Mouse (Mus musculus): ENCODE measurements around the gene Lrrc2. TPM values are rescaled to one million over a fixed set of nuclear protein-coding genes. Genes with fewer than 3 reads are reported as not detected.

Lrrc2 gene
- polyA plus RNA-seq, 1 experiment from 2014 or later = 0.51 TPM

DNA sequence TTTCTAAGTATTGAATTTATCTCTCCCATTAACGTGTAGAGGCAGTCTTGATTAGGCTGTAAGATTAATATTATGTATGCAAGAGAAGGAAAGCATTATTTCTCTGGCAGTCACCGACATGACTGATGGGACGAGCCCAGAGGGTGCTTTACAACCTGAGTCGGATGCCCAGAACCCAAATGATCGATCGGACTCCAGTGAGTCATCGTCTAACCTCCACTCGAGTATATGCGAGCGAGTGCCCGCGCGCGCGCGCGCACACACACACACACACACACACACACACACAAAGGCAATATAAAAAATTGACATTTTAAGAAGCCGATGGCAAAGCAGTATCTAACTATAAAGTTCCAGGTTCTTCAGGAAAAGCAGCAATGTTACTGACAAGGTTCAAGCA, 6.0 kb upstream of the Lrrc2 start:
- no peak for ATAC-seq (ENCODE audit: low FRiP score, low TSS enrichment)
- H3K9me3 ChIP-seq (ENCODE audit: control insufficient read depth, low read length) = no peaks in the 10 kb centered on the region
- no peak overlapping the region for H3K27ac ChIP-seq (replicated peaks; ENCODE audit: low read depth, low read length)
- no peak overlapping the region; the same call in 1 of the 2 replicates for H3K4me2 ChIP-seq (ENCODE audit: low read length)
- peaks cover 25% of the 10 kb centered on the region for H3K27me3 ChIP-seq (ENCODE audit: control insufficient read depth, insufficient read depth, low read length)
- DNase-seq = no peak
- no peak overlapping the region for H3K9ac ChIP-seq (replicated peaks; ENCODE audit: low read length)
- H3K4me1 ChIP-seq (ENCODE audit: control insufficient read depth, insufficient read depth, low read length) = peaks cover 9% of the 10 kb centered on the region; the same call in 1 of the 2 replicates
- H3K36me3 ChIP-seq (ENCODE audit: control insufficient read depth, insufficient read depth, low read length) = no peaks in the 10 kb centered on the region
- WGBS = 30% methylated on average over 18 of the region's 18 CpGs
- no peak overlapping the region for H3K4me3 ChIP-seq (replicated peaks; ENCODE audit: low read depth, low read length)

DNA sequence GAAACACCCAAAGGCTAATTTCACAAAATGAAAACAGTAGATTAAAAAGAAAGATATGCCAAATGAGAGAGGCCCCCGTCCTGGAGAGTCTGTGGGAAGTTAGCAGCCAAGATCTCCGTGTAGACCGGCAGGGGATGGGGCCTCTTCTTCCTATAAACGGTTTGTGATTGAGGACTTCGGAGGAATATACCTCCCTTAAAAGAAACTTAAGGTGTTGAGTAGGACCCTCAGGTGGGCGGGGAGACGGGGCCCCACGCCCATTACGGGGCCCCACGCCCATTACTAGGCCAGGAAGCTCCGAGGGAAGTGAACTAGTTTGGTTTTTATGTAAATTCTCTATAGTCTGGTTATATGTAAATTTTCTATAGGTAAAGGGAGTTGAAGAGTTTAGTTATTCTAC, 5.4 kb upstream of the Lrrc2 start, which contains the start of gene Tdgf1:
Gene Tdgf1, minus strand, starts transcription at position 233 of the 400 bp plus-strand sequence.
- Histone ChIP-seq H3K9me3 (ENCODE audit: control insufficient read depth, low read length) (no peaks in the 10 kb centered on the region), H3K27me3 (ENCODE audit: control insufficient read depth, insufficient read depth, low read length) (peaks cover 25% of the 10 kb centered on the region), H3K27ac (replicated peaks; ENCODE audit: low read depth, low read length) (no peak within 1 kb of the TSS), H3K36me3 (ENCODE audit: control insufficient read depth, insufficient read depth, low read length) (no peaks in the 10 kb centered on the region), H3K4me1 (ENCODE audit: control insufficient read depth, insufficient read depth, low read length) (peaks cover 9% of the 10 kb centered on the region; the same call in 1 of the 2 replicates), H3K4me3 (replicated peaks; ENCODE audit: low read depth, low read length) (no peak within 1 kb of the TSS), H3K4me2 (ENCODE audit: low read length) (no peak within 1 kb of the TSS; the same call in 1 of the 2 replicates), H3K9ac (replicated peaks; ENCODE audit: low read length) (no peak within 1 kb of the TSS)
- DNase-seq (no peak), ATAC-seq (ENCODE audit: low FRiP score, low TSS enrichment) (no peak)
- WGBS = 20% methylated on average over 11 of the region's 11 CpGs

DNA sequence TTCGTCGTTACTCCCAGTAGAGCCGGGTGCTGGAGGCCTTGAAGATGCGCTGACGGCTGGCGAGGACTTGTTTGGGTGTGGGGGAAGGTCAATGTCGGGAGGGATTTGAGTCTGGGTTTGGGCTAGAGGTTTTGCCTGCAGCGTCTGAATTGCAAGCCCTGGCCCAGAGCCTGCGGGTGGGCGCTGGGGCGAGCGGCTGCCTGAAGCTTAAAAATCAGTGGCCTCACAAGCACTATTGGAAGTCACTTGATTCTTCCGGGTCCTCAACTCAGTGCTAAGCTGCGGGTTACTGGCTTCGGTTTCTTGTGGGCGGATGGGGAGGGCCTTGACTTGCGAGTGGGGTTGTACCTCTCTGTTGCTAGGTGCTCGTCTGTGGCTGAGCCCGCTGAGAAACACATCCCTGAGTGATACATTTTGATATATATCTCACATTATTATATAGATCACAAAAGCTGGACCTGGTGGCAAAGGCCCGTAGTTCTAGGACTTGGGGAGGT, 4.7 kb upstream of the Lrrc2 start:
- DNase-seq (peak; percentile 39), ATAC-seq (ENCODE audit: low FRiP score, low TSS enrichment) (no peak)
- H3K9me3 ChIP-seq (ENCODE audit: control insufficient read depth, low read length) = no peaks in the 10 kb centered on the region
- H3K4me3 ChIP-seq (replicated peaks; ENCODE audit: low read depth, low read length) = no peak overlapping the region
- H3K9ac ChIP-seq (replicated peaks; ENCODE audit: low read length) = no peak overlapping the region
- no peak overlapping the region for H3K27ac ChIP-seq (replicated peaks; ENCODE audit: low read depth, low read length)
- peaks cover 9% of the 10 kb centered on the region; the same call in 1 of the 2 replicates for H3K4me1 ChIP-seq (ENCODE audit: control insufficient read depth, insufficient read depth, low read length)
- H3K27me3 ChIP-seq (ENCODE audit: control insufficient read depth, insufficient read depth, low read length) = peaks cover 25% of the 10 kb centered on the region
- WGBS = 6% methylated on average over 20 of the region's 20 CpGs
- H3K36me3 ChIP-seq (ENCODE audit: control insufficient read depth, insufficient read depth, low read length) = no peaks in the 10 kb centered on the region
- H3K4me2 ChIP-seq (ENCODE audit: low read length) = no peak overlapping the region; the same call in 1 of the 2 replicates

DNA sequence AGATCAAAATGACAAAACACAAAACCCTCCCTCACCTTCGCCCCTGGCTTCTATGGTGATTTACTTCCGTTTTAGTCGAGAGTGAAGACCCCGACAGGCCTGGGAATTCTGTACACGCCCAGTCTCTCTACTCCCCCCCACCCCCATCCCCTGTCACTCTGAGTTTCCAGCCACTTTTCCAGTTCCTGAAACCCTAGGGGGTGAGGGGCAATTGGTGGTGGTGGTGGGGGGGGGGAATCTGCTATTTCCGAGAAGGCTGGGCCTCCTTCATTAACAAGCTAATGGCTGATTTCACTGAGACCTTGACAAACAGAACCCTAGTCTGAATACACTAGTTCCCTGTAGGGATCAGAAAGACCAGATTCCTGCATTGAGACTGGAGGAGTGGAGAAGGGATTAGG, 4.1 kb upstream of the Lrrc2 start:
- Histone ChIP-seq H3K4me2 (ENCODE audit: low read length) (no peak overlapping the region; the same call in 1 of the 2 replicates), H3K36me3 (ENCODE audit: control insufficient read depth, insufficient read depth, low read length) (no peaks in the 10 kb centered on the region), H3K27me3 (ENCODE audit: control insufficient read depth, insufficient read depth, low read length) (peaks cover 25% of the 10 kb centered on the region), H3K9me3 (ENCODE audit: control insufficient read depth, low read length) (no peaks in the 10 kb centered on the region), H3K4me1 (ENCODE audit: control insufficient read depth, insufficient read depth, low read length) (peaks cover 9% of the 10 kb centered on the region; the same call in 1 of the 2 replicates), H3K9ac (replicated peaks; ENCODE audit: low read length) (no peak overlapping the region), H3K27ac (replicated peaks; ENCODE audit: low read depth, low read length) (no peak overlapping the region), H3K4me3 (replicated peaks; ENCODE audit: low read depth, low read length) (no peak overlapping the region)
- no peak for ATAC-seq (ENCODE audit: low FRiP score, low TSS enrichment)
- DNase-seq = no peak
- 2% methylated on average over 6 of the region's 6 CpGs for whole genome bisulfite sequencing

DNA sequence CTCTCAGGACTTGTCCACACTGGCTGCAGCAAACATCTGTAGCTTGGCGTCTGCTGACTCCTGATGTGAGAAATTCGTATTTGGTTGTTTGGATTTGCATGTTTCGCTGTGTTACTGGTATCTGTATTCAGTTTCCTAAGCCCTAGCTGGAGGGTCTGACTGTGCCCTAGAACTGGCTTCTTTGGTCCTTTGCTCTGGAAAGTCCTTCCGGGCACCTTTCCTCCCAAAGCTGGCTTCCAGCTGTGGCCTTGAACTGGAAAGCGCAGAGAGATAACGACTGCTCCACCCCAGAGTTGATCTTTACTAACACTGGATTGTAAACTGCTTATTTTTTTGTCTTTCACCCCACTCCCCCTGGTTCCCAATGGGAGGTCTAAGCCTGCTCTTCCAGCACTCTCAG, 3.4 kb upstream of the Lrrc2 start:
- ATAC-seq (ENCODE audit: low FRiP score, low TSS enrichment) (no peak), DNase-seq (no peak)
- WGBS = 20% methylated on average over 6 of the region's 6 CpGs
- H3K27ac ChIP-seq (replicated peaks; ENCODE audit: low read depth, low read length) = no peak overlapping the region
- H3K9ac ChIP-seq (replicated peaks; ENCODE audit: low read length) = no peak overlapping the region
- no peaks in the 10 kb centered on the region for H3K9me3 ChIP-seq (ENCODE audit: control insufficient read depth, low read length)
- H3K4me3 ChIP-seq (replicated peaks; ENCODE audit: low read depth, low read length) = no peak overlapping the region
- H3K4me2 ChIP-seq (ENCODE audit: low read length) = no peak overlapping the region
- peaks cover 25% of the 10 kb centered on the region for H3K27me3 ChIP-seq (ENCODE audit: control insufficient read depth, insufficient read depth, low read length)
- no peaks in the 10 kb centered on the region for H3K36me3 ChIP-seq (ENCODE audit: control insufficient read depth, insufficient read depth, low read length)
- peaks cover 10% of the 10 kb centered on the region; the same call in 1 of the 2 replicates for H3K4me1 ChIP-seq (ENCODE audit: control insufficient read depth, insufficient read depth, low read length)

DNA sequence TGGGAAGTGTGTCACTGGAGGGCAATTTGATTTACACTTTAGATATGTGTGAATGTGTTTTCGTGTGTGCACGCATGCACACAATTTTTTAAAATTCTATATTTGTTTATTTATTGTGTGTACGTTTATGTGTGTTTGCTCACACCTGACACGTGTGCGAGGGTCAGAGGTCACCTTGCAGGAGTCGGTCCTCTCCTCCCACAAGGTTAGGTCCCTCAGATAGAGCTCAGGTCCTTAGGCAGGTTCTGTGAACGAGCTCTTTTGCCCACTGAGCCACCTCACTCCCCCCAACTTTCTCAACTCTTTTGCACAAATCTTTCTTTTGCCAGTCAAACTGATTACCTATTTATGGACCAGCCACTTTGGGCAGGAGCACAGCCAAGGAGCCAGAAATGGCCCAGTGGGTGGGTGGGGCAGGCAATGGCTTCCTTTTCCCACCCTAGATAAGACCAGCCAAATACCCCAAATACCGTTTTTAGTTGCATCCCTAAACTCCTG, 2.5 kb upstream of the Lrrc2 start:
- Histone ChIP-seq H3K36me3 (ENCODE audit: control insufficient read depth, insufficient read depth, low read length) (no peaks in the 10 kb centered on the region), H3K27me3 (ENCODE audit: control insufficient read depth, insufficient read depth, low read length) (peaks cover 24% of the 10 kb centered on the region), H3K27ac (replicated peaks; ENCODE audit: low read depth, low read length) (no peak overlapping the region), H3K4me2 (ENCODE audit: low read length) (no peak overlapping the region), H3K4me1 (ENCODE audit: control insufficient read depth, insufficient read depth, low read length) (peaks cover 16% of the 10 kb centered on the region; the same call in 1 of the 2 replicates), H3K9me3 (ENCODE audit: control insufficient read depth, low read length) (no peaks in the 10 kb centered on the region), H3K9ac (replicated peaks; ENCODE audit: low read length) (no peak overlapping the region), H3K4me3 (replicated peaks; ENCODE audit: low read depth, low read length) (no peak overlapping the region)
- ATAC-seq (ENCODE audit: low FRiP score, low TSS enrichment) (no peak), DNase-seq (no peak)
- 60% methylated on average over 8 of the region's 8 CpGs for WGBS

DNA sequence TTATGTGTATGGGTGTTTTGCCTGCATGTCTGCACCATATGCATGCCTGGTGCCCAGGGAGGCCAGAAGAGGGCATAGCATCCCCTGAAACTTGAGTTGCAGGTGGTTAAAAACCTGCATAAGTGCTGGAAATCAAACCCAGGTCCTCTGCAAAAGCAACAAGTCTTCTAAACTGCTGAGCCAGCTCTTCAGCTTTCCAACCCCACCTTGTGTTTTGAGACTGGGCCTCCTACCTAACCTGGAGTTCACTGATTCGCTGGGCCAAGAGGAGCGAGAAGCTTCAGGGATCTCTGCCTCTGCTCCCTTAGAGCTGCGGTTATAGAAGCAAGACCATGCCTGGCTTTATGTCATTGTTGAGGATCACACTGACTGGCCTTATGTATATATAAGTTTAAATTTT, 1.2 kb upstream of the Lrrc2 start:
- H3K36me3 ChIP-seq (ENCODE audit: control insufficient read depth, insufficient read depth, low read length) = no peaks in the 10 kb centered on the region
- H3K4me3 ChIP-seq (replicated peaks; ENCODE audit: low read depth, low read length) = no peak overlapping the region
- WGBS = 95% methylated on average over 3 of the region's 3 CpGs
- H3K27ac ChIP-seq (replicated peaks; ENCODE audit: low read depth, low read length) = no peak overlapping the region
- peaks cover 16% of the 10 kb centered on the region; the same call in 1 of the 2 replicates for H3K4me1 ChIP-seq (ENCODE audit: control insufficient read depth, insufficient read depth, low read length)
- DNase-seq (no peak), ATAC-seq (ENCODE audit: low FRiP score, low TSS enrichment) (no peak)
- peaks cover 12% of the 10 kb centered on the region for H3K27me3 ChIP-seq (ENCODE audit: control insufficient read depth, insufficient read depth, low read length)
- H3K9me3 ChIP-seq (ENCODE audit: control insufficient read depth, low read length) = no peaks in the 10 kb centered on the region
- H3K9ac ChIP-seq (replicated peaks; ENCODE audit: low read length) = no peak overlapping the region
- H3K4me2 ChIP-seq (ENCODE audit: low read length) = no peak overlapping the region

DNA sequence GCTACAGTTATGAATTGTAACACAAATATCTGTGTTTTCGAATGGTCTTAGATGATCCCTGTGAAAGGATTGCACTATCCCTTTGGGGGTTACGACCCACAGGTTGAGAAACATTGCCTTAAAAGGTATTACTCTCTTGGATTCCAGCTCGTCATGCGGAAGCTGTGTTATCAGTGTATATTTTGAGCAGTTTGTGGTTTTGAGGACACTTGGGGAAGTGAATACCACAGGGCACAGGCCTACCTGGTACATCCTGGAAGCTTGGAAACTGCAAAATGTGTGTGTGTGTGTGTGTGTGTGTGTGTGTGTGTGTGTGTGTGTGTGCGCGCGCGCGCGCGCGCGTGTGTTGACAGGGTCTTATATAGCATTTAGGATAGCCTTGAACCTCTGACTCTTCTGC, 521 bp downstream of the Lrrc2 start:
- ATAC-seq (ENCODE audit: low FRiP score, low TSS enrichment) (no peak), DNase-seq (no peak)
- no peaks in the 10 kb centered on the region; the same call in 1 of the 2 replicates for H3K27me3 ChIP-seq (ENCODE audit: control insufficient read depth, insufficient read depth, low read length)
- no peaks in the 10 kb centered on the region for H3K9me3 ChIP-seq (ENCODE audit: control insufficient read depth, low read length)
- no peak overlapping the region for H3K27ac ChIP-seq (replicated peaks; ENCODE audit: low read depth, low read length)
- H3K4me3 ChIP-seq (replicated peaks; ENCODE audit: low read depth, low read length) = no peak overlapping the region
- H3K4me1 ChIP-seq (ENCODE audit: control insufficient read depth, insufficient read depth, low read length) = peaks cover 16% of the 10 kb centered on the region; the same call in 1 of the 2 replicates
- no peaks in the 10 kb centered on the region for H3K36me3 ChIP-seq (ENCODE audit: control insufficient read depth, insufficient read depth, low read length)
- H3K4me2 ChIP-seq (ENCODE audit: low read length) = no peak overlapping the region
- 97% methylated on average over 13 of the region's 13 CpGs for WGBS
- no peak overlapping the region for H3K9ac ChIP-seq (replicated peaks; ENCODE audit: low read length)

DNA sequence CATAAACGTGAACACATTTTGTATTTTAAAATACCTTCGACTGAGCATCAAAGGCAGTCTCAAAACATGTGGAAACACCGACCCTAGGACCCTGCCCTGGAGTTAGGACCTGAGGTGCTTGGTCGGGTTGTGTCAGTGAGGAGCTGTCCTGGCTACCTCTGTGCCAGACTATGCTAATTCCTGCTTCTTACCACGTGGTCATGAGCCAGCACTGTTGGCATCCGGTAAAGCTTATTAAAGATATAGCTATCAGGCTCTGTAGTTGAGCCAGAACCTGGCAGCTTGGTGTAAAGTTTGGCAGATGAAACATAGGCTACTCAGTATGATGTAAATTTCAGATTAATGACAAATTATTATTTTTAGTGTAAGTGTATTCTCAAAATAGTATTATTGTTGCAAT, 1.1 kb downstream of the Lrrc2 start:
- Histone ChIP-seq H3K9me3 (ENCODE audit: control insufficient read depth, low read length) (no peaks in the 10 kb centered on the region), H3K9ac (replicated peaks; ENCODE audit: low read length) (no peak overlapping the region), H3K4me2 (ENCODE audit: low read length) (no peak overlapping the region), H3K27me3 (ENCODE audit: control insufficient read depth, insufficient read depth, low read length) (no peaks in the 10 kb centered on the region; the same call in 1 of the 2 replicates), H3K27ac (replicated peaks; ENCODE audit: low read depth, low read length) (no peak overlapping the region), H3K4me1 (ENCODE audit: control insufficient read depth, insufficient read depth, low read length) (peaks cover 11% of the 10 kb centered on the region; the same call in 1 of the 2 replicates), H3K4me3 (replicated peaks; ENCODE audit: low read depth, low read length) (no peak overlapping the region), H3K36me3 (ENCODE audit: control insufficient read depth, insufficient read depth, low read length) (no peaks in the 10 kb centered on the region)
- ATAC-seq (ENCODE audit: low FRiP score, low TSS enrichment) (no peak), DNase-seq (no peak)
- whole genome bisulfite sequencing = 62% methylated on average over 6 of the region's 6 CpGs

All from midbrain, embryonic 14.5 days (tissue).